Mouse (Mus musculus) kidney, postnatal 36 days (tissue): Measurements from ENCODE around the gene Armc3.

ENCODE experiments used
- DNase-seq, 2 experiments: peaks; one replicate each; pipeline ENCODE4 v3.0.0; 2021 to 2022; ENCODE audit warnings: mixed read lengths in 2 of 2

Gene Armc3

GRCm38 (mm10) chr2:19353158-19353557 is 154.1 kb downstream of the Armc3 start:
- DNase-seq = no peak
